Mouse (Mus musculus) Patski (cell line): ENCODE measurements around the gene Otog. TPM values are rescaled to one million over a fixed set of nuclear protein-coding genes. Genes with fewer than 3 reads are reported as not detected.

Source experiments
- ATAC-seq: fragments of 100-300 bp; one replicate; pipeline ENCODE4 v1.8.0; 2021
- CTCF ChIA-PET: fragments of 350-600 bp; sonication (Branson Sonifier 250); formaldehyde crosslinking; loops from one replicate; lab custom pipeline; 2022; ENCODE audit warnings: inconsistent platforms; lab: Charles Lee
- POLR2A ChIA-PET: fragments of 350-600 bp; sonication (Branson Sonifier 250); formaldehyde crosslinking; loops from one replicate; lab custom pipeline; 2022; ENCODE audit warnings: antibody characterized with exemption, inconsistent platforms; lab: Charles Lee
- DNase-seq: peaks from one replicate; pipeline ENCODE4 v3.0.0-alpha.2; 2011; ENCODE audit warnings: low read depth, low spot score
- H3K27me3 ChIP-seq: fragments of 371-371 bp; one replicate; pipeline ENCODE4 v1.5.1; 2021
- CTCF ChIP-seq: fragments of 100-300 bp; IDR thresholded peaks from one replicate; pipeline ENCODE4 v1.5.1; 2021
- in situ Hi-C: fragments of 300-500 bp; cut with MboI; formaldehyde crosslinking; loops from 3 replicates; pipeline ENCODE4 v1.11.1; 2018; ENCODE audit warnings: low pct_unique_long_range_greater_than_20kb, mixed read lengths
- polyA plus RNA-seq: library from polyadenylated mRNA; unstranded; gene quantifications from one replicate; pipeline ENCODE4 v1.2.3, GENCODE M21; 2021

Gene Otog
- polyA plus RNA-seq, 1 experiment from 2014 or later = not detected

DNA sequence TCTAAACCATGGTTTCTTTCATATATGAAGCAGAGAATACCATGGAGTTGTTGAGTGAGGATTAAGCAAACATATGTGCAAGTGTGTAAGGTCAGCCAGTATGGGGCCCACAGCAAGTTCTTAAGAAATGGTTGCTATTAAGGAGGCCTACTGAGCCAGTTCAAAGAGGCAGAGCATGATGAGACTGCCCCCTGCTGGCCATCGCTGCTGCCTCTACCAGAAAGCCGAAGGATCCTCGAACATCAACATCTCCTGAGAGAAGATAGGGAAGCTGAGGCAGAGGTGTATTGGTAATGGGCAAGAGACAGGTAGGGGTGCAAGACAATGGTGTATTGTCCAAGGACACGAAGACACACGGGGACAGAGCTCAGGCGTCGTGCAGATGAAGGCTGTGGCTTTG lies 14.5 kb upstream of the Otog start:
- peaks cover 6% of the 10 kb centered on the region for H3K27me3 ChIP-seq
- CTCF ChIA-PET = interaction anchor here (1.1 to 3.0 kb wide), 3 partner anchors 9 to 129 kb away, joined by 3 to 15 read pairs (median 3); partner anchors contain the start of gene Ush1c
- ATAC-seq (no peak), DNase-seq (no peak)
- in situ Hi-C loops = no loop called here
- POLR2A ChIA-PET = interaction anchor here (0.6 kb wide), 1 partner anchor 532 kb away, joined by 4 read pairs; no protein-coding TSS in a partner anchor
- TF ChIP-seq CTCF = no peak

DNA sequence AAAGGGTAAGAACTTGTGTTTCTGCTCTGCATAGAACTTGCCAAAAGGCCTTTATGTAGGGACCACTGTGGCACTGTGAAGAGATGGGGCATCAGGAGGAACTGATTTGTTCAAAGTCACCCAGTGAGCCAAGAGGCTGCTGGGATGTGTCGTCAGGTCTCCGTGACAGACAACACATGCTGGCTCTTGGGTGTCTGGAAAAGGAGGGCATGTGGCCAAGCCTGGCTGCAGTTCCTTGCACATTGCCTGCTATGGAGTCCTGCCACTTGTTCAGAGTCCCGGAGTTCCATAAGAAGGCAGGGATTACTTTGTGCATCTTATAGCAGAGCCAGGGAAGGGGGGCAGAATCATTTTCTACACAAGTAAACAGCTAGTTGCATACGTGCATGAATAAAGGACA lies 13.9 kb upstream of the Otog start:
- TF ChIP-seq CTCF = no peak
- no peak for ATAC-seq
- DNase-seq = no peak
- peaks cover 3% of the 10 kb centered on the region for H3K27me3 ChIP-seq
- POLR2A ChIA-PET = no interaction called here
- in situ Hi-C loops = no loop called here
- CTCF ChIA-PET = interaction anchor here (1.7 to 3.0 kb wide), 2 partner anchors 9 to 130 kb away, joined by 3 to 15 read pairs; no protein-coding TSS in a partner anchor

DNA sequence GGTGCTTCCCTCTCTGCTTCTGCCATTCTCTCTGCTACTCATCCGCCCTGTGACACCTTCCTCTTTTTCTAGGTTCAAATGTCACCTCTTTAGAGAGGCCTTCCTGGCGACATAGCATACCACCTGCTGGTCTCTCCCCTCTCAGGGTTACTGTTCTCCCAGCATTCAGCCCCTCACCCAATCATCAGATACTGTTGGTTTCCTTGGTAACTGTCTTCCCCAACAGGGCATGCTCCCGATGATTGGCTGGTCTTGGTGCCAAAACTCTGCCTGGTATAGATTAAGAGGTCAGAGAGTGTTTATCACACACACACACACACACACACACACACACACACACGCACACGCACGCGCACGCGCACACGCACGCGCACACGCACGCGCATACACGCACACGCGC lies 4.8 kb upstream of the Otog start:
- TF ChIP-seq CTCF = no peak
- POLR2A ChIA-PET = no interaction called here
- CTCF ChIA-PET = no interaction called here

DNA sequence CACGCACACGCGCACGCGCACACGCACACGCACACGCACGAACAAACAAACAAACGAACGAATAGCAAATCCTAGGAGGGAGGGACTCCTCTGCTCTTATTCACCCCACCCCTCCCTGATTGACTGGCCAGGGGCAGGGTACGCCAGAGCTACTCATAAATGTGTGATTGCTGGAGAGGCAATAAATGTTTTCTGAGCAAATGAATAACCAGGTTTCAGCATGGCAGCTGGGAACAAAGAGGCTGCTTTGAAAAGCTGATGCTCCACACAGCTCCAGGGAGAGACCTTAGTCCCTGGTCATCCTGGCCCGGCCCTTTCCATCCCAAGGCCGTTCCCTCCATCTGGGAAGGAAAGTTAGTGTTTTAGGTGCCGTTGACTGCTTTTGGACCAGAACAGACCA lies 4.4 kb upstream of the Otog start:
- in situ Hi-C loops = no loop called here
- ATAC-seq = no peak

More for the DNA sequence above, 4.8 kb upstream of the Otog start:
- ATAC-seq (no peak), DNase-seq (no peak)
- H3K27me3 ChIP-seq = no peaks in the 10 kb centered on the region
- in situ Hi-C loops = no loop called here

DNA sequence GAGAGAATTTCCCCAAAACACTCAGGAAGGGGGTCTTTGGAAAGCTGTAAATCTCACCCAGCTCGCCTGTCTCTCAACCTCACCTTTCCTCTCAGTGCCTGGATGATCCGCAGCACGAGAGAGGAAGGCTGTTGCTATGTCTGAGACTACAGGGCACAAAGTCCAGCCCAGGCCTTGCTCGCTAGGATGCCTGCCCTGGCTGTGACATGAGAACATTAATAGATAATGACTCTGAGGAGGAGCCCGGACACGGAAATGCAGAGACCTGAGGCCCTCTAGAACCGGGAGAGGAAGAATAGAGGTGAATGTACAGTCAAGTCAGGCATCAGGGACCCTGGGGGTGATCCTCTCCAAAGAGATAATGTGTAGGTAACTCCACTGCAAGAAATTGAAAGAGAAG lies 3.6 kb upstream of the Otog start:
- in situ Hi-C loops = no loop called here
- ATAC-seq = no peak
- ChIA-PET CTCF (interaction anchor here (1.1 kb wide), 1 partner anchor 11 kb away, joined by 3 read pairs; no protein-coding TSS in a partner anchor), POLR2A (no interaction called here)
- TF ChIP-seq CTCF = no peak
- H3K27me3 ChIP-seq = no peaks in the 10 kb centered on the region
- DNase-seq = no peak

More for the DNA sequence above, 4.4 kb upstream of the Otog start:
- POLR2A ChIA-PET = no interaction called here
- TF ChIP-seq CTCF = no peak
- DNase-seq = no peak
- CTCF ChIA-PET = no interaction called here
- no peaks in the 10 kb centered on the region for H3K27me3 ChIP-seq

DNA sequence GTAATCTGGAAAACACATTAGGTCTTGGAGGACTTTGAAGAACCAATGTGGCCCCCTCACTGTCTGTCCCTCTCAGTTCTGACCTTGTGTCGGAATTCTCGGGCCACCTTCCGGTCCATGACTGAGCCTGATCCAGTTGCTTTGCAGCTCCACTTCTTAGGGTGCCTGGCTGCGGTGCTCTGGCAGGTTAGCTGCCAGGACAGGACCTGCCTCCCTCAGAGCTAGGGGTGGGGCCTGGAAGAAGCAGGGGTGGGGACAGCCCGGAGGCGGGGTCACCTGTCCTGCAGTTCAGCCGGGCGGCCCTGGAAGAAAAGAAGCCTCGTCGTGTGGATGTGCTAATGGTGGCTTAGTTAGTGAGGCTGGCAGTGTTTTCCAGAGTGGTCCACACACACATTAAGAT lies 2.4 kb upstream of the Otog start, which contains the start of gene Ush1c:
Ush1c (minus strand) TSS at position 158 of the 400 bp plus-strand sequence.
- ATAC-seq = no peak
- H3K27me3 ChIP-seq = no peaks in the 10 kb centered on the region
- no peak for TF ChIP-seq CTCF
- DNase-seq = no peak
- POLR2A ChIA-PET = no interaction called here
- in situ Hi-C loops = no loop called here
- CTCF ChIA-PET = interaction anchor here (1.1 kb wide), 1 partner anchor 13 kb away, joined by 3 read pairs; no protein-coding TSS in a partner anchor

DNA sequence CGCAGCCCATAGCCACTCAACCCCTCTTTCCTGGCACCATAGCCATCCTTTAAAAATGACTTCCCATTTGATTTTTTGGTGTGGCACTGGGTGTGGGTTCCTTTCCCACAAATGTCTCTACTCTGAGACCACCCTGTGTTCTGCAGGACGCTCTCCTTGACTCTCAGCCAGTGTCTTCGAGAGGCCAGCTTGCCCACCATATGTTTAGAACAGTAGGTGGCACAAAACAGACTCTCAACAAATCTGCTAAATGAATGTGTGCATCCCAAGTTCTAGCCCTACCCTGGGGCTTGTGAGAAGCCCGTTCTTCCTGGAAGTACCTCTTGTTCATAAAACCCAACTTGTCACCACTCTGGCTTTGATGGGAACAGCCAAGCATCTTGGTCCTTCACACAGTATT lies 696 bp upstream of the Otog start:
- no peaks in the 10 kb centered on the region for H3K27me3 ChIP-seq
- ChIA-PET POLR2A (no interaction called here), CTCF (no interaction called here)
- ATAC-seq (no peak), DNase-seq (no peak)
- TF ChIP-seq CTCF = no peak
- in situ Hi-C loops = no loop called here

DNA sequence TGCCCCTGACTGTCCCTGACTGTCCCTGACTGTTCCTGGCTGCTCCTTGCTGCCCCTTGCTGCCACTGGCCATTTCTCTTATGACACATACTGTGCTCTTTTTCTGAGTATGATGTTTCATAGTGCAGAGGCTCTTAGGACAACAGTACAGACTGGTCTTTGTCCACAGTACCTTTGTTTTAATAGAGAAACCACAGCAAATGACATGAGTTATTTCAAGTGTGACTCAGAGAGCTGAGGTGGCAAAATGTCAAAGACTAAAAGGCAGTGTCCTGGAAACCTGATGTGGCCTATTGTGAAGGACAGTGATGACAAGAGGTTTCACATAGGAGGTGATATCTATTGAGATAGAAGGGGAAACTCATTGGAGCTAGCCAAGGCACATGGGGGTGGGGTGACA lies 6.1 kb downstream of the Otog start:
- TF ChIP-seq CTCF = no peak
- ATAC-seq (no peak), DNase-seq (no peak)
- CTCF ChIA-PET = no interaction called here
- in situ Hi-C loops = no loop called here
- POLR2A ChIA-PET = no interaction called here
- no peaks in the 10 kb centered on the region for H3K27me3 ChIP-seq

DNA sequence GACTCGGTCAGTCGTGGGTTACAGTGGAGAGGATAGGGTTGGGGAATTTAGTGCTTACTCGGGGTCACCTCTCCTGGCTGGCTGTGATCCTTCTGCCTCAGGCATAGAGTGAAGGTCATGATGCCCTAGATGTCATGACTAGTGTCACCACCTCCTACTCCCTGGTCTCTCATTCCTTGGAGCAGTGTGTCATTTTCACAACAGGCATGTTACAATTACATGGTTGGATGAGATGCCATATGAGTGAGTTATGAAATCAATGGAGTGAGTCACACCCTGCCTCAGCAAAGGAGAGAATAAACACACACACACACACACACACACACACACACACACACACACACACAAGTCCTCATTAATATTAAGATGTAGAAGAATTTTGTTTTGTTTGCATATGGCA lies 6.8 kb downstream of the Otog start:
- no peak for TF ChIP-seq CTCF
- POLR2A ChIA-PET = no interaction called here
- in situ Hi-C loops = no loop called here
- ATAC-seq (no peak), DNase-seq (no peak)
- no peaks in the 10 kb centered on the region for H3K27me3 ChIP-seq
- CTCF ChIA-PET = no interaction called here

DNA sequence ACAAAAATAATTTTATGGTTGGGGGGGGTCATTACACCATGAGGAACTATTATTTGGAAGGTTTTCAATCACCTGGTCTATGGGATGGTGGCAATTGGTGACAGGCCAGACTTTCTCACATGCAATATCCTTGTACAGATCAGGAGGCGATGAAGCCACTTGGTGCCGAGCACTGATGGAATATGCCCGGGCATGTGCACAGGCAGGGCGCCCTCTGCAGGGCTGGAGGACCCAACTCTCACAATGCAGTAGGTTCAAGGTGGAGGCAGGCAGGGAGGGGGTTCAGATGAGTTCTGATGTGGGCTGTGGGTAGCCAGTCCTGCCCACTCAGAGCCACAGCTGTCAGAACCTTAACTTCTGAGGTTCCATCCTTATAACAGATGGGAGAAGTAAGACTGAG lies 11.1 kb downstream of the Otog start:
- no peak for TF ChIP-seq CTCF
- POLR2A ChIA-PET = no interaction called here
- CTCF ChIA-PET = no interaction called here
- no peak for ATAC-seq
- in situ Hi-C loops = no loop called here
- H3K27me3 ChIP-seq = peaks cover 10% of the 10 kb centered on the region
- no peak for DNase-seq

DNA sequence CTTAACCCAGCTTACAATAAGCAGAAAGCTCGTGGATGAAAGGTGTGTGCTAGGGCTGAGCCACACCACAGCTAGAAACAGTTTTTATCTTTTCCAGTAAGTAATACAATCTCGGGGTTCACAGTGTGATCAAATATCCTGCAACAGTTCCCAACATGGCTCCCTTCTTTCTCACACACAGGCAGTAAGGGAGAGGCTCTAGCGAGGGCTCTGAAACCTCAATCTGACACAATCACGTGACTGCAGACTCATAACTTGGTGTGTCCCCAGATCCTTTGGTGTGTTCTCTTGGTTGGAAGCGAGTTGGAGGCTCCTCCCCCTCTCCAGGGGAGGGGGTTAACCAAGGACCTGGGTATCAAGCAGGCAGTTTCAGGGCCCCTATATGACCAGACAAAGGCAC lies 35.4 kb downstream of the Otog start:
- no peak for DNase-seq
- peaks cover 3% of the 10 kb centered on the region for H3K27me3 ChIP-seq
- TF ChIP-seq CTCF = no peak
- no peak for ATAC-seq
- ChIA-PET POLR2A (no interaction called here), CTCF (no interaction called here)
- in situ Hi-C loops = no loop called here

DNA sequence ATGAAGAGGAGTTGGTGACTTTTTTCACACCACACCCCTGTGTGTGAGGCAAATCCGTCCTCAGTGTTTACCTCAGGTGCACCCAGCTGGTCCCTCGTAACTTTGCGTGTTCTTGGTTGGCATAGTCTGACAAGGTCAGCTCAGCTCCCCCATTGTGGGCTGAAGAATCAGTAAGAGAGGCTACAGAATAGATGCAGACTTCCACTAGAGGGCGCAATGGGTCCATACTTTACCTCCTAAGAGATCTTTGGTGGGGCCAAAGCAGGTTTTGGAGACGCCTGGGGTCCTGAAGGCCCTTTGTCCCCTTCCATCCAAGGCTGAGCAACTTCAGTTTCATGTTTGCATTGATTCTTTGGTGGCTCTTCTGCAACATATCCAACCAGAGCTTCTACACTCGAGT lies 39.2 kb downstream of the Otog start:
- no peak for ATAC-seq
- no peak for TF ChIP-seq CTCF
- CTCF ChIA-PET = no interaction called here
- H3K27me3 ChIP-seq = peaks cover 11% of the 10 kb centered on the region
- in situ Hi-C loops = loop anchor here (5.0 to 10.0 kb wide), 2 partner anchors 102 to 325 kb away; no protein-coding TSS in a partner anchor
- no peak for DNase-seq
- POLR2A ChIA-PET = no interaction called here
